Mouse (Mus musculus) forebrain, embryonic 11.5 days (tissue): Measurements from ENCODE around the gene Cnbp. TPM values are rescaled to one million over a fixed set of nuclear protein-coding genes. Genes with fewer than 3 reads are reported as not detected.

ENCODE experiments used
- ATAC-seq: fragments of 200-750 bp; cut with Nextera tagmentation; replicated peaks from 2 replicates; pipeline ENCODE4 v1.8.0; 2017; ENCODE audit warnings: moderate TSS enrichment; ENCODE audit not compliant: low FRiP score
- DNase-seq: peaks from one replicate; pipeline ENCODE4 v3.0.0-alpha.2; 2017; ENCODE audit warnings: low spot score
- H3K27ac ChIP-seq: fragments of 300-500 bp; sonication (generic); 2 replicates; pipeline ENCODE4 v1.5.1; 2014; ENCODE audit warnings: low read depth, low read length
- H3K27me3 ChIP-seq: fragments of 300-500 bp; sonication (generic); 2 replicates; pipeline ENCODE4 v1.6.1; 2014; ENCODE audit warnings: mild to moderate bottlenecking, low read length, mixed read lengths; ENCODE audit not compliant: control insufficient read depth, insufficient read depth
- H3K36me3 ChIP-seq: fragments of 300-500 bp; sonication (generic); 2 replicates; pipeline ENCODE4 v1.6.1; 2014; ENCODE audit warnings: mild to moderate bottlenecking, low read length, moderate library complexity, mixed read lengths; ENCODE audit not compliant: control insufficient read depth, insufficient read depth
- H3K4me1 ChIP-seq: fragments of 300-500 bp; sonication (generic); replicated peaks from 2 replicates; pipeline ENCODE4 v1.6.1; 2014; ENCODE audit warnings: low read length, mixed read lengths; ENCODE audit not compliant: control insufficient read depth, insufficient read depth
- H3K4me2 ChIP-seq: fragments of 300-500 bp; sonication (generic); 2 replicates; pipeline ENCODE4 v1.6.1; 2014; ENCODE audit warnings: low read depth, mild to moderate bottlenecking, low read length, moderate library complexity, mixed read lengths; ENCODE audit not compliant: severe bottlenecking
- H3K4me3 ChIP-seq: fragments of 300-500 bp; sonication (generic); 2 replicates; pipeline ENCODE4 v1.5.1; 2014; ENCODE audit warnings: low read depth, low read length
- H3K9ac ChIP-seq: fragments of 300-500 bp; sonication (generic); 2 replicates; pipeline ENCODE4 v1.6.1; 2014; ENCODE audit warnings: low read length
- H3K9me3 ChIP-seq: fragments of 300-500 bp; sonication (generic); 2 replicates; pipeline ENCODE4 v1.6.1; 2016; ENCODE audit warnings: low read length, mixed read lengths; ENCODE audit not compliant: control insufficient read depth
- WGBS: fragments of 180-500 bp; shearing (Covaris S2); extraction: QIAGEN DNeasy Blood & Tissue Kit; methylation state at CpG from one replicate; pipeline ENCODE4 v1.1.7; 2014; 5-methylcytosine and 5-hydroxymethylcytosine counted together
- polyA plus RNA-seq: library from polyadenylated mRNA; unstranded; fragments of >200 nt; fragmentation: Nextera tagmentation; extraction: Ambion mirVana; gene quantifications from 2 replicates; pipeline ENCODE4 v1.2.1, GENCODE M21; 2014

Cnbp gene
- polyA plus RNA-seq, 1 experiment from 2014 or later = 1,299 TPM

DNA sequence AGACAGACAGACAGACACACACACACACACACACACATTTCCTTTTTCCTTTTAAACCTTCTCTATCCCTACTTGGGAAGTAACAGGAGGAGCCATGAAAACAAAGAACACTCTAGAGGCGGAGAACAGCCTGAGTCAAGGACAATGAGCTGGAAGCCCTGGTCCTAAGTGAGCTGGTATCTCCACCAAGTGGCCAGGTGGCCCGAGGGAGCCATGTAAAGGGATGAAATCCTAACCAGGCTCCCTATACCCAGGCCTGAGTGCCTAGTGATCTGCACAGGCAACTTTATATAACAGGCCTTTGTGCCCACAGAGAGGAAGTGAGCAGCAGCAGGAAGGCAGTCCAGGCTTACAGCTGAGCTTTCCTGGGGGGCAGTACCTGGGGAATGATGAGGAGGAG, 44.0 kb downstream of the Cnbp start:
- H3K9me3 ChIP-seq = no peaks in the 10 kb centered on the region
- no peak overlapping the region for H3K27ac ChIP-seq
- H3K4me2 ChIP-seq = no peak overlapping the region
- H3K36me3 ChIP-seq = no peaks in the 10 kb centered on the region
- no peaks in the 10 kb centered on the region for H3K27me3 ChIP-seq
- DNase-seq (no peak), ATAC-seq (no peak)
- H3K9ac ChIP-seq = no peak overlapping the region
- H3K4me1 ChIP-seq = no peaks in the 10 kb centered on the region
- H3K4me3 ChIP-seq = no peak overlapping the region
- 40% methylated on average over 2 of the region's 2 CpGs for WGBS

GRCm38 (mm10) chr6:87806028-87806427, 44.9 kb downstream of the Cnbp start:
- WGBS = 75% methylated on average over 2 of the region's 2 CpGs
- H3K4me2 ChIP-seq = no peak overlapping the region
- no peaks in the 10 kb centered on the region for H3K36me3 ChIP-seq
- no peaks in the 10 kb centered on the region for H3K9me3 ChIP-seq
- H3K27ac ChIP-seq = no peak overlapping the region
- no peak overlapping the region for H3K9ac ChIP-seq
- no peak overlapping the region for H3K4me3 ChIP-seq
- DNase-seq (no peak), ATAC-seq (no peak)
- H3K4me1 ChIP-seq = no peaks in the 10 kb centered on the region
- no peaks in the 10 kb centered on the region for H3K27me3 ChIP-seq

DNA sequence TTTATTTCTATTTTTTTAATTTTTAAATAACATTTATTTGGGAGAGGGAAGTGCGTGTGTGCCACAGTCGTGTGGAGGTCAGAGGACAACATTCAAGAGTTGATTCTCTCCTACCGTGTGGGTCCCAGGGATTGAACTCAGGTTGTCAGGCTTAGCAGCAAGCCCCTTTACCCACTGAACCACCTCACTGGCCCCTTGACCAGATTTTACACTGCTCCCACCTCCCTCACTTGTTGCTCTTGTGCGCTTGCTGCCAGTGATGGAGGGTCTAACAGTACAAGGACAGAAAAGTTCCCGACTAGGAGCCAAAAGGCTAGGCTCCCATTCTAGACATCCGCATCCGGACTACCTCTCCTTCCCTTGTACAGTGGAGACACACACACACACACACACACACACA, 45.5 kb downstream of the Cnbp start:
- Histone ChIP-seq H3K9ac (no peak overlapping the region), H3K9me3 (no peaks in the 10 kb centered on the region), H3K27ac (no peak overlapping the region), H3K4me2 (no peak overlapping the region), H3K4me1 (no peaks in the 10 kb centered on the region), H3K4me3 (no peak overlapping the region), H3K36me3 (no peaks in the 10 kb centered on the region), H3K27me3 (no peaks in the 10 kb centered on the region)
- ATAC-seq (no peak), DNase-seq (no peak)
- WGBS = 93% methylated on average over 7 of the region's 7 CpGs

- Histone ChIP-seq H3K4me3 (no peak overlapping the region), H3K27ac (no peak overlapping the region), H3K36me3 (no peaks in the 10 kb centered on the region), H3K4me2 (no peak overlapping the region), H3K27me3 (no peaks in the 10 kb centered on the region), H3K9ac (no peak overlapping the region), H3K4me1 (no peaks in the 10 kb centered on the region), H3K9me3 (no peaks in the 10 kb centered on the region)
- 82% methylated on average over 7 of the region's 7 CpGs for WGBS
- ATAC-seq (no peak), DNase-seq (no peak)
Measured at GRCm38 (mm10) chr6:87804886-87805285, 46.0 kb downstream of the Cnbp start.

DNA sequence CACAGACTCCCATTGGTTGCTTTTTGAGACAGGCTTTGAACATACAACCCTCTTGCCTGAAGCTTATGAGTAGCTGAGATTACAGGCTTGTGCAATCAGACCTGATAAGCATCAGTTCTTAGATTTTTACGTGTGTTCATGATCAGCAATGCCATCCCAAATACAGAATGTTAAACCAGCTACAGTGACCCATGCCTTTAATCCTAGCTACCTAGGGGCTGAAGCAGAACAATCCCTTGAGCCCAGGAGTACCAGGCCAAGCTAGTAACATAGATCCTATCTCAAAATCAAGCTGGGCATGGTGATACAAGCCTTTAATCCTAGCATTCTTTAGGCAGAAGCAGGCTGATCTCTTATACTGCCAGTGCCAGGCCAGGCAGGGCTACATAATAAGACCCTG, 46.9 kb downstream of the Cnbp start:
- H3K9me3 ChIP-seq = no peaks in the 10 kb centered on the region
- ATAC-seq (no peak), DNase-seq (no peak)
- no peak overlapping the region for H3K4me2 ChIP-seq
- H3K4me3 ChIP-seq = no peak overlapping the region
- no peaks in the 10 kb centered on the region for H3K27me3 ChIP-seq
- H3K27ac ChIP-seq = no peak overlapping the region
- H3K36me3 ChIP-seq = no peaks in the 10 kb centered on the region
- WGBS = 73% methylated on average over 1 of the region's 1 CpGs
- H3K9ac ChIP-seq = no peak overlapping the region
- no peaks in the 10 kb centered on the region for H3K4me1 ChIP-seq

GRCm38 (mm10) chr6:87802462-87802861, 48.4 kb downstream of the Cnbp start:
- DNase-seq (no peak), ATAC-seq (no peak)
- no peak overlapping the region for H3K27ac ChIP-seq
- no peaks in the 10 kb centered on the region for H3K4me1 ChIP-seq
- H3K36me3 ChIP-seq = no peaks in the 10 kb centered on the region
- no peak overlapping the region for H3K4me3 ChIP-seq
- H3K9me3 ChIP-seq = no peaks in the 10 kb centered on the region
- H3K9ac ChIP-seq = no peak overlapping the region
- no peak overlapping the region for H3K4me2 ChIP-seq
- no peaks in the 10 kb centered on the region for H3K27me3 ChIP-seq
- WGBS = 89% methylated on average over 7 of the region's 7 CpGs

GRCm38 (mm10) chr6:87799576-87799975, 51.3 kb downstream of the Cnbp start:
- Histone ChIP-seq H3K36me3 (no peaks in the 10 kb centered on the region), H3K27me3 (no peaks in the 10 kb centered on the region), H3K4me2 (no peak overlapping the region), H3K9ac (no peak overlapping the region), H3K4me3 (no peak overlapping the region), H3K9me3 (no peaks in the 10 kb centered on the region), H3K27ac (no peak overlapping the region), H3K4me1 (no peaks in the 10 kb centered on the region; the same call in 1 of the 2 replicates)
- WGBS = 89% methylated on average over 6 of the region's 6 CpGs
- DNase-seq = no peak
- ATAC-seq = no peak

- WGBS = 56% methylated on average over 2 of the region's 2 CpGs
- no peak overlapping the region for H3K4me2 ChIP-seq
- no peaks in the 10 kb centered on the region for H3K9me3 ChIP-seq
- no peaks in the 10 kb centered on the region; the same call in 1 of the 2 replicates for H3K4me1 ChIP-seq
- DNase-seq = no peak
- H3K9ac ChIP-seq = no peak overlapping the region
- no peak for ATAC-seq
- no peak overlapping the region for H3K27ac ChIP-seq
- H3K36me3 ChIP-seq = no peaks in the 10 kb centered on the region
- no peak overlapping the region for H3K4me3 ChIP-seq
- H3K27me3 ChIP-seq = no peaks in the 10 kb centered on the region
Measured at GRCm38 (mm10) chr6:87797321-87797720, 53.6 kb downstream of the Cnbp start.

GRCm38 (mm10) chr6:87796251-87796880, 54.5 kb downstream of the Cnbp start:
- Histone ChIP-seq H3K9me3 (no peaks in the 10 kb centered on the region), H3K4me2 (no peak overlapping the region), H3K4me3 (no peak overlapping the region), H3K27ac (no peak overlapping the region), H3K4me1 (no peaks in the 10 kb centered on the region; the same call in 1 of the 2 replicates), H3K36me3 (no peaks in the 10 kb centered on the region), H3K9ac (no peak overlapping the region), H3K27me3 (no peaks in the 10 kb centered on the region)
- ATAC-seq (no peak), DNase-seq (no peak)
- WGBS = 89% methylated on average over 6 of the region's 6 CpGs
